Mouse (Mus musculus): ENCODE results near the gene Pagr1a.

Gene Pagr1a

GRCm38 (mm10) chr7:126988816-126989215 lies 28.3 kb downstream of the Pagr1a start:
- POLR2A ChIA-PET: interaction anchor here in 3 of 4 experiments (0.5 to 2.2 kb wide), 28 partner anchors 9 to 253 kb away, joined by 3 to 11 read pairs (median 4); partner anchors contain the start of genes Pagr1a (in 2 of the 3), Ino80e (in 1 of the 3), Maz (in 1 of the 3) and Pagr1b (in 1 of the 3)
- CTCF ChIA-PET: interaction anchor here in 2 of 4 experiments (1.3 to 2.0 kb wide), 4 partner anchors 12 to 168 kb away, joined by 3 to 8 read pairs (median 5); partner anchors contain the start of genes Pagr1a (in 1 of the 2) and Pagr1b (in 1 of the 2)

- CTCF ChIA-PET: interaction anchor here in 1 of 4 experiments (0.9 to 1.3 kb wide), 2 partner anchors 31 to 118 kb away, joined by 3 to 4 read pairs; partner anchors contain the start of genes Pagr1a and Pagr1b
- POLR2A ChIA-PET: interaction anchor here in 3 of 4 experiments (0.5 to 1.8 kb wide), 8 partner anchors 10 to 414 kb away, joined by 3 to 5 read pairs (median 3); partner anchors contain the start of genes Asphd1 (in 1 of the 3), Maz (in 1 of the 3) and Sez6l2 (in 1 of the 3)
Observed at GRCm38 (mm10) chr7:126986319-126986718, 30.8 kb downstream of the Pagr1a start.

- CTCF ChIA-PET: interaction anchor here in 3 of 4 experiments (0.6 kb wide), 4 partner anchors 8 to 343 kb away, joined by 3 to 5 read pairs (median 3); no protein-coding TSS in a partner anchor
- POLR2A ChIA-PET: interaction anchor here (0.6 to 1.8 kb wide), 8 partner anchors 8 to 123 kb away, joined by 3 to 5 read pairs (median 3); partner anchors contain the start of genes Asphd1 (in 1 of the 4), Hirip3 (in 1 of the 4), Ino80e (in 1 of the 4) and Sez6l2 (in 1 of the 4)
Observed at GRCm38 (mm10) chr7:126984667-126985444, 32.3 kb downstream of the Pagr1a start.

- ChIA-PET CTCF (no interaction called here), POLR2A (interaction anchor here in 1 of 4 experiments (0.5 kb wide), 1 partner anchor 55 kb away, joined by 5 read pairs; no protein-coding TSS in a partner anchor)
Observed at GRCm38 (mm10) chr7:126983113-126983512, 34.0 kb downstream of the Pagr1a start.

DNA sequence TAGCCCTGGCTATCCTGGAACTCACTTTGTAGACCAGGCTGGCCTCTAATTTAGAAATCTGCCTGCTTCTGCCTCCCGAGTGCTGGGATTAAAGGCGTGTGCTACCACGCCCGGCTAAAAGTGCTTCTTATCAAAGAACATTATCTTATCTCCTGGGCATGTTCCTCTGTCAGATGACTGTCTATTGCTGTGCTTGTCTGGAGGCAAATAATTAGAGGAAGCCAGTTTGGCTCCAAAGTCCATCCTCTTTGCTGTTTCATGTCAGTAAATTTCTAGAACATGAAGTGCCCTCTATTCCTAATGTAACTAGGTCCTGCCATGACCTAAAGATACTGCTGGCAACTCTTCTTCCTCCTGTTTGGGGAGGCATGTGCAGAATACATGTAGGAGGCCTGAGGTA lies 35.1 kb downstream of the Pagr1a start:
- ChIA-PET POLR2A (interaction anchor here in 2 of 4 experiments (0.5 to 0.6 kb wide), 2 partner anchors 130 to 205 kb away, joined by 3 to 7 read pairs; no protein-coding TSS in a partner anchor), CTCF (interaction anchor here in 1 of 4 experiments (0.6 kb wide), 1 partner anchor 23 kb away, joined by 4 read pairs; no protein-coding TSS in a partner anchor)

DNA sequence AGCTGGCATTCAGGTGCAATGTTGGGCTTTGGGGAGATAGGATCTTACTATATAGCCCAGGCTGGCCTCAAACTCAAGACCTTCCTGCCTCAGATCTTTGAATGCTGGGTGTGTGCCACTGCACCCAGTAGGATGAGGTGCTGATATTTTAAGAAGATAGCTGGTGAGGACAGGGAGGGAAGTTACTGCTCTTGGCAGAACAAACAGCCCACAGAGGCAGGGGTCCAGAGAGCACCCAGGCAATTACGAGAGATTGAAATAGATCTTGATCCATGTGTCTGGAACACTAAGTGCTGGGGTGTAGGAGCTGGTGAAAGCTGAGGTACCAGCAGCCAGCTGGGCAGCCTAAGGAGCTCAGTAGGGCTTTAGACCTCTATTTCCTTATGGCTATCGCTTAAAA lies 35.6 kb downstream of the Pagr1a start:
- POLR2A ChIA-PET: interaction anchor here in 2 of 4 experiments (0.5 to 1.6 kb wide), 3 partner anchors 19 to 206 kb away, joined by 3 to 7 read pairs (median 3); no protein-coding TSS in a partner anchor
- CTCF ChIA-PET: interaction anchor here in 1 of 4 experiments (0.6 kb wide), 1 partner anchor 24 kb away, joined by 4 read pairs; no protein-coding TSS in a partner anchor

- ChIA-PET CTCF (interaction anchor here in 2 of 4 experiments (0.6 to 1.4 kb wide), 2 partner anchors 146 to 147 kb away, joined by 3 to 5 read pairs; no protein-coding TSS in a partner anchor), POLR2A (interaction anchor here in 1 of 4 experiments (0.5 to 1.0 kb wide), 2 partner anchors 9 to 10 kb away, joined by 3 to 6 read pairs; no protein-coding TSS in a partner anchor)
Observed at GRCm38 (mm10) chr7:126978841-126979240, 38.3 kb downstream of the Pagr1a start.

- ChIA-PET CTCF (interaction anchor here in 3 of 4 experiments (0.5 to 1.3 kb wide), 3 partner anchors 8 to 197 kb away, joined by 3 to 5 read pairs (median 5); no protein-coding TSS in a partner anchor), POLR2A (interaction anchor here (0.7 to 2.3 kb wide), 37 partner anchors 9 to 500 kb away, joined by 3 to 13 read pairs (median 4); partner anchors contain the start of genes Mvp (in 2 of the 4), Taok2 (in 2 of the 4), Hirip3 (in 1 of the 4) and Ino80e (in 1 of the 4))
Observed at GRCm38 (mm10) chr7:126976878-126977459, 40.2 kb downstream of the Pagr1a start.

DNA sequence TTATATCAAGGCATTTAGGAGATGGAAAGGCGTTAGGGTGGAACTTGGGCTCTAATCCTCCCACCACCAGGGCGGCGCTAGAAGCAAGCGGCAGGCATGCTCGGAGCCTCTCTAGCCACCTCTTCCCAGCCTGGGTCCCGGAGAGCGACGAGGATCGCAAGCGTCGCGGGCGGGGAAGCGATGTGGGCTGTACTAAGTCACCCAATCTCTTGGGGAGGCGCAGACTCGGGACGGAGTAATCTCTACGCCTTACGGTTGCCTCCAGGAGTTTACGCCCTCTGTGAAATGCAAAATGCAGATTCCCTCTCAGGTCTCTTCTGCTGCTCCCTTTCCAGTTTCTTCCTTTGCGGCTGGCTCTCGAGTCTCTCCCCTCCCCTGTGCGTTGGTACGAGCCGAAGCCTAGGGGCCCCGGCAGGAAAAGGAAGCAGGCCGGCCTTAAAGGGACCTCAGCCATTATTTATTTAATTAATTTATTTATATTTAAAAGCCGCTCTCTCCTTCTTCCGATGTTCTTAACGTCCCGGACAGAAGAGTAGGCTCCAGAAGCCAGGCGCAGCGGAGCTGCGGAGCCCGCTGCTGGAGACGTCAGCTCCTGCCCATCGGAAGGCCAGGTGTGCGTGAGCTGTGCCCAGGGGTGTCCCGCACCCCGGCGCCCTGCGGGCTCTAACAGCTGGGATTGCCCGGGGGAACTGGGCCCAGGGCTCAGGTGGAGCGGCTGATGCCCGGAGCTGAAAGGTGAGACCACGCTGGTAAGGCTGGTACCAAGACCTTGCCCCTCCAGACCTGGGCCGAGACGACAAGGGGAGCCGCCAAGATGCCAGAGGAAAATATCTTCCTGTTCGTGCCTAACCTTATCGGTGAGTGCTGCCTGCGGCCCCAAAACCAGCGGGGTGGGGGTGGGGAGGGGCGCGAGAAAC lies 40.9 kb downstream of the Pagr1a start, which contains the start of gene Cdiptos:
Gene Cdiptos (minus strand): TSS at position 149 of the 917 bp plus-strand sequence.
- CTCF ChIA-PET: interaction anchor here in 2 of 4 experiments (0.7 to 1.3 kb wide), 2 partner anchors 12 to 196 kb away, joined by 3 to 5 read pairs; no protein-coding TSS in a partner anchor
- POLR2A ChIA-PET: interaction anchor here (0.7 to 2.3 kb wide), 38 partner anchors 9 to 499 kb away, joined by 3 to 13 read pairs (median 4); partner anchors contain the start of genes Mvp (in 2 of the 4), Taok2 (in 2 of the 4), Hirip3 (in 1 of the 4) and Ino80e (in 1 of the 4)

DNA sequence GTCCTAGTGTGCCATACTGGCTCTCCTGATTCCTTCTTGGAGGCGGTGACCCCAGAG lies 41.4 kb downstream of the Pagr1a start, which contains the start of gene Cdipt:
Gene Cdipt (plus strand): TSS at position 22 of the 57 bp plus-strand sequence.
- POLR2A ChIA-PET: interaction anchor here in 1 of 4 experiments (1.0 to 1.2 kb wide), 2 partner anchors 46 to 156 kb away, joined by 3 read pairs; no protein-coding TSS in a partner anchor
- CTCF ChIA-PET: no interaction called here

DNA sequence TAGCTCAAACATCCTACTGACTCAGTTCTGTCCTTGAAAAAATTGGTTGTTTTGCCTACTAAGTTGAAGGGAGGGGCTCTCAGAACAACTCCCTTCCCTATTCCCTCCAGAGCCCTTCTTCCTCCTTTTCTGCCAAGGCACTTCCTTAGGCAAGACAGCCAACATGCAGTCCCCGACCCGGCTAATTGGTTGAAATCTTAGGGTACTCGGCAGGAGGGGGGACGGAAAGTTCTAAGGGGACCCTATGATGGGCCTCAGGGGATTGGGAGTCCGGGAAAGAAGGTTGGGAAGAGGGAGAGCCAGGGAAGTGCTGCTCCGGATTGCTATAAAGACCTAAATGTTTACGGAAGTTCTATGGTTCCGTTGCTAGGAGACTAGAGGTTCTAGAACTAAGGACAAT lies 41.7 kb downstream of the Pagr1a start:
- ChIA-PET POLR2A (interaction anchor here in 1 of 4 experiments (0.7 to 1.6 kb wide), 4 partner anchors 46 to 176 kb away, joined by 3 to 5 read pairs (median 4); no protein-coding TSS in a partner anchor), CTCF (interaction anchor here in 1 of 4 experiments (0.7 kb wide), 1 partner anchor 86 kb away, joined by 3 read pairs; no protein-coding TSS in a partner anchor)

- POLR2A ChIA-PET: interaction anchor here in 1 of 4 experiments (0.8 to 1.5 kb wide), 3 partner anchors 16 to 45 kb away, joined by 3 to 4 read pairs (median 3); partner anchors contain the start of gene Tmem219
- CTCF ChIA-PET: interaction anchor here in 1 of 4 experiments (0.6 kb wide), 1 partner anchor 187 kb away, joined by 3 read pairs; no protein-coding TSS in a partner anchor
Observed at GRCm38 (mm10) chr7:126967361-126967760, 49.8 kb downstream of the Pagr1a start.

GRCm38 (mm10) chr7:126965568-126965967 lies 51.6 kb downstream of the Pagr1a start:
- ChIA-PET CTCF (interaction anchor here in 2 of 4 experiments (0.6 to 1.0 kb wide), 5 partner anchors 19 to 378 kb away, joined by 3 read pairs; no protein-coding TSS in a partner anchor), POLR2A (interaction anchor here in 2 of 4 experiments (0.7 to 2.2 kb wide), 3 partner anchors 11 to 186 kb away, joined by 3 to 7 read pairs (median 6); partner anchors contain the start of genes Asphd1 (in 1 of the 2) and Sez6l2 (in 1 of the 2))
